Mouse (Mus musculus) liver, embryonic 11.5 days (tissue): ENCODE measurements around the gene Uprt. TPM values are rescaled to one million over a fixed set of nuclear protein-coding genes. Genes with fewer than 3 reads are reported as not detected.
A peak's percentile ranks its signal among the peaks of the same experiment; 100 is the strongest.

ENCODE experiments used
- ATAC-seq: fragments of 200-750 bp; cut with Nextera tagmentation; replicated peaks from 2 replicates; pipeline ENCODE4 v1.8.0; 2017; ENCODE audit warnings: moderate number of reproducible peaks, mild to moderate bottlenecking, moderate TSS enrichment, moderate library complexity; ENCODE audit not compliant: low FRiP score
- DNase-seq: peaks from one replicate; pipeline ENCODE4 v3.0.0-alpha.2; 2017; ENCODE audit warnings: low spot score
- H3K27ac ChIP-seq: fragments of 300-500 bp; sonication (generic); 2 replicates; pipeline ENCODE4 v1.5.1; 2014; ENCODE audit warnings: mild to moderate bottlenecking, low read depth, low read length, control low read depth
- H3K27me3 ChIP-seq: fragments of 300-500 bp; sonication (generic); replicated peaks from 2 replicates; pipeline ENCODE4 v1.6.1; 2014; ENCODE audit warnings: low read length, mixed read lengths; ENCODE audit not compliant: control insufficient read depth, insufficient read depth
- H3K36me3 ChIP-seq: fragments of 300-500 bp; sonication (generic); 2 replicates; pipeline ENCODE4 v1.6.1; 2014; ENCODE audit warnings: mild to moderate bottlenecking, low read length, moderate library complexity, mixed read lengths; ENCODE audit not compliant: control insufficient read depth, insufficient read depth
- H3K4me1 ChIP-seq: fragments of 300-500 bp; sonication (generic); replicated peaks from 2 replicates; pipeline ENCODE4 v1.6.1; 2014; ENCODE audit warnings: low read length, mixed read lengths; ENCODE audit not compliant: control insufficient read depth, insufficient read depth
- H3K4me2 ChIP-seq: fragments of 300-500 bp; sonication (generic); 2 replicates; pipeline ENCODE4 v1.6.1; 2014; ENCODE audit warnings: mild to moderate bottlenecking, control low read depth, moderate library complexity
- H3K4me3 ChIP-seq: fragments of 300-500 bp; sonication (generic); 2 replicates; pipeline ENCODE4 v1.5.1; 2014; ENCODE audit warnings: low read depth, low read length, control low read depth
- H3K9ac ChIP-seq: fragments of 300-500 bp; sonication (generic); 2 replicates; pipeline ENCODE4 v1.6.1; 2014; ENCODE audit warnings: low read depth, low read length, control low read depth
- H3K9me3 ChIP-seq: fragments of 300-500 bp; sonication (generic); 2 replicates; pipeline ENCODE4 v1.6.1; 2016; ENCODE audit warnings: low read length, inconsistent platforms, mixed read lengths; ENCODE audit not compliant: control insufficient read depth
- WGBS: fragments of 180-500 bp; shearing (Covaris S2); extraction: QIAGEN DNeasy Blood & Tissue Kit; methylation state at CpG from one replicate; pipeline ENCODE4 v1.1.7; 2014; 5-methylcytosine and 5-hydroxymethylcytosine counted together
- polyA plus RNA-seq: library from polyadenylated mRNA; unstranded; fragments of >200 nt; fragmentation: Nextera tagmentation; extraction: Ambion mirVana; gene quantifications from 2 replicates; pipeline ENCODE4 v1.2.1, GENCODE M21; 2014

Uprt gene
- polyA plus RNA-seq, 1 experiment from 2014 or later, result 1.6 TPM

GRCm38 (mm10) chrX:104488870-104489467 is 6.4 kb downstream of the Uprt start:
- no peaks in the 10 kb centered on the region for H3K4me1 ChIP-seq
- no peak overlapping the region for H3K4me3 ChIP-seq
- no peak overlapping the region for H3K4me2 ChIP-seq
- peaks cover 8% of the 10 kb centered on the region; the same call in 1 of the 2 replicates for H3K27me3 ChIP-seq
- no peaks in the 10 kb centered on the region for H3K9me3 ChIP-seq
- H3K36me3 ChIP-seq, result no peaks in the 10 kb centered on the region
- WGBS, result 76% methylated on average over 4 of the region's 4 CpGs
- no peak overlapping the region for H3K27ac ChIP-seq
- ATAC-seq (no peak), DNase-seq (no peak)
- no peak overlapping the region for H3K9ac ChIP-seq

GRCm38 (mm10) chrX:104489626-104490355 is 7.2 kb downstream of the Uprt start:
- Histone ChIP-seq H3K4me1 (no peaks in the 10 kb centered on the region), H3K27ac (no peak overlapping the region), H3K27me3 (peaks cover 8% of the 10 kb centered on the region; the same call in 1 of the 2 replicates), H3K9ac (no peak overlapping the region), H3K4me3 (no peak overlapping the region), H3K36me3 (no peaks in the 10 kb centered on the region), H3K4me2 (no peak overlapping the region), H3K9me3 (no peaks in the 10 kb centered on the region)
- DNase-seq (no peak), ATAC-seq (no peak)
- 68% methylated on average over 4 of the region's 4 CpGs for WGBS

GRCm38 (mm10) chrX:104501765-104502164 is 19.1 kb downstream of the Uprt start:
- H3K27ac ChIP-seq, result no peak overlapping the region
- no peaks in the 10 kb centered on the region; the same call in 1 of the 2 replicates for H3K27me3 ChIP-seq
- H3K4me3 ChIP-seq, result no peak overlapping the region
- H3K9me3 ChIP-seq, result no peaks in the 10 kb centered on the region
- H3K4me1 ChIP-seq, result no peaks in the 10 kb centered on the region
- no peaks in the 10 kb centered on the region for H3K36me3 ChIP-seq
- no peak for DNase-seq
- no peak for ATAC-seq
- no peak overlapping the region for H3K9ac ChIP-seq
- 88% methylated on average over 5 of the region's 5 CpGs for WGBS
- no peak overlapping the region for H3K4me2 ChIP-seq

GRCm38 (mm10) chrX:104542635-104543034 is 60.0 kb downstream of the Uprt start:
- H3K27me3 ChIP-seq, result peaks cover 9% of the 10 kb centered on the region; the same call in 1 of the 2 replicates
- no peak overlapping the region for H3K9ac ChIP-seq
- no peaks in the 10 kb centered on the region for H3K4me1 ChIP-seq
- H3K9me3 ChIP-seq, result no peaks in the 10 kb centered on the region
- no peak overlapping the region for H3K27ac ChIP-seq
- H3K36me3 ChIP-seq, result no peaks in the 10 kb centered on the region
- H3K4me2 ChIP-seq, result no peak overlapping the region
- DNase-seq (no peak), ATAC-seq (no peak)
- H3K4me3 ChIP-seq, result no peak overlapping the region
- 78% methylated on average over 4 of the region's 4 CpGs for WGBS

GRCm38 (mm10) chrX:104543919-104544595 is 61.4 kb downstream of the Uprt start:
- 68% methylated on average over 4 of the region's 4 CpGs for WGBS
- DNase-seq (no peak), ATAC-seq (peak; percentile 87)
- Histone ChIP-seq H3K27me3 (peaks cover 9% of the 10 kb centered on the region; the same call in 1 of the 2 replicates), H3K4me1 (no peaks in the 10 kb centered on the region), H3K4me2 (no peak overlapping the region), H3K4me3 (no peak overlapping the region), H3K27ac (peak overlapping the region; percentile 64; the same call in 1 of the 2 replicates), H3K9ac (no peak overlapping the region), H3K36me3 (no peaks in the 10 kb centered on the region), H3K9me3 (no peaks in the 10 kb centered on the region)

GRCm38 (mm10) chrX:104545283-104545682 is 62.7 kb downstream of the Uprt start:
- no peak overlapping the region for H3K9ac ChIP-seq

More at GRCm38 (mm10) chrX:104545283-104545682, 62.7 kb downstream of the Uprt start:
- 67% methylated on average over 1 of the region's 1 CpGs for WGBS
- H3K36me3 ChIP-seq, result no peaks in the 10 kb centered on the region
- H3K4me2 ChIP-seq, result no peak overlapping the region
- ATAC-seq, result peak; percentile 80
- H3K27ac ChIP-seq, result no peak overlapping the region
- no peaks in the 10 kb centered on the region for H3K4me1 ChIP-seq
- no peak overlapping the region for H3K4me3 ChIP-seq
- peaks cover 9% of the 10 kb centered on the region; the same call in 1 of the 2 replicates for H3K27me3 ChIP-seq
- no peak for DNase-seq
- H3K9me3 ChIP-seq, result no peaks in the 10 kb centered on the region

Other genes with a start within 250 kb of the Uprt start
- 18.5 and 20.7 TPM in 2 replicates for gene Abcb7, start 69.0 kb upstream of the Uprt start, polyA plus RNA-seq
- 8.0 and 8.4 TPM in 2 replicates for gene Zdhhc15, start 188.2 kb downstream of the Uprt start, polyA plus RNA-seq